Mouse (Mus musculus) limb, embryonic 11.5 days (tissue): ENCODE measurements around the gene Nrip1. TPM values are rescaled to one million over a fixed set of nuclear protein-coding genes. Genes with fewer than 3 reads are reported as not detected.
"Not testable (repeated sequence)": the region's sequence is repeated elsewhere in the genome, so short reads cannot be mapped to it uniquely, and the experiment has no call there.

Source experiments
- ATAC-seq: fragments of 200-750 bp; cut with Nextera tagmentation; 2 replicates; pipeline ENCODE4 v1.8.0; 2017; ENCODE audit warnings: low read depth; ENCODE audit not compliant: insufficient number of reproducible peaks, low FRiP score, low TSS enrichment
- DNase-seq: peaks from one replicate; pipeline ENCODE4 v3.0.0-alpha.2; 2015; ENCODE audit warnings: low spot score
- H3K27ac ChIP-seq: fragments of 300-500 bp; sonication (generic); replicated peaks from 2 replicates; pipeline ENCODE4 v1.5.1; 2014; ENCODE audit warnings: low read depth, mild to moderate bottlenecking, low read length
- H3K27me3 ChIP-seq: fragments of 300-500 bp; sonication (generic); 2 replicates; pipeline ENCODE4 v1.6.1; 2014; ENCODE audit warnings: mild to moderate bottlenecking, low read length, mixed read lengths; ENCODE audit not compliant: control insufficient read depth, insufficient read depth
- H3K36me3 ChIP-seq: fragments of 300-500 bp; sonication (generic); 2 replicates; pipeline ENCODE4 v1.6.1; 2014; ENCODE audit warnings: mild to moderate bottlenecking, low read length, moderate library complexity, mixed read lengths; ENCODE audit not compliant: control insufficient read depth, insufficient read depth
- H3K4me1 ChIP-seq: fragments of 300-500 bp; sonication (generic); 2 replicates; pipeline ENCODE4 v1.6.1; 2014; ENCODE audit warnings: low read length, mixed read lengths; ENCODE audit not compliant: control insufficient read depth, insufficient read depth
- H3K4me2 ChIP-seq: fragments of 300-500 bp; sonication (generic); 2 replicates; pipeline ENCODE4 v1.6.1; 2014; ENCODE audit warnings: low read depth, mild to moderate bottlenecking, moderate library complexity; ENCODE audit not compliant: severe bottlenecking
- H3K4me3 ChIP-seq: fragments of 300-500 bp; sonication (generic); 2 replicates; pipeline ENCODE4 v1.5.1; 2014; ENCODE audit warnings: low read depth, low read length
- H3K9ac ChIP-seq: fragments of 300-500 bp; sonication (generic); 2 replicates; pipeline ENCODE4 v1.6.1; 2014; ENCODE audit warnings: mild to moderate bottlenecking, low read length
- H3K9me3 ChIP-seq: fragments of 300-500 bp; sonication (generic); 2 replicates; pipeline ENCODE4 v1.6.1; 2016; ENCODE audit warnings: low read length; ENCODE audit not compliant: control insufficient read depth
- WGBS: fragments of 180-500 bp; shearing (Covaris S2); extraction: QIAGEN DNeasy Blood & Tissue Kit; methylation state at CpG from one replicate; pipeline ENCODE4 v1.1.7; 2014; 5-methylcytosine and 5-hydroxymethylcytosine counted together
- polyA plus RNA-seq: library from polyadenylated mRNA; unstranded; fragments of >200 nt; fragmentation: Nextera tagmentation; extraction: Ambion mirVana; gene quantifications from 2 replicates; pipeline ENCODE4 v1.2.1, GENCODE M21; 2014

Nrip1 gene
- polyA plus RNA-seq, 1 experiment from 2014 or later = 29.1 TPM

GRCm38 (mm10) chr16:76408696-76409354 lies 35.2 kb upstream of the Nrip1 start:
- H3K36me3 ChIP-seq = no peaks in the 10 kb centered on the region
- H3K4me3 ChIP-seq = no peak overlapping the region
- no peaks in the 10 kb centered on the region for H3K4me1 ChIP-seq
- H3K4me2 ChIP-seq = no peak overlapping the region
- H3K27me3 ChIP-seq = no peaks in the 10 kb centered on the region
- 94% methylated on average over 4 of the region's 4 CpGs for WGBS
- DNase-seq = no peak
- no peak overlapping the region for H3K9ac ChIP-seq
- H3K27ac ChIP-seq = no peak overlapping the region
- ATAC-seq = no peak
- no peaks in the 10 kb centered on the region for H3K9me3 ChIP-seq

- DNase-seq (no peak), ATAC-seq (no peak)
- H3K4me3 ChIP-seq = no peak overlapping the region
- H3K4me1 ChIP-seq = no peaks in the 10 kb centered on the region
- H3K4me2 ChIP-seq = no peak overlapping the region
- WGBS = 88% methylated on average over 8 of the region's 8 CpGs
- H3K36me3 ChIP-seq = no peaks in the 10 kb centered on the region
- H3K27me3 ChIP-seq = no peaks in the 10 kb centered on the region
- no peaks in the 10 kb centered on the region for H3K9me3 ChIP-seq
- no peak overlapping the region for H3K9ac ChIP-seq
- H3K27ac ChIP-seq = no peak overlapping the region
Measured at GRCm38 (mm10) chr16:76408241-76408640, 34.6 kb upstream of the Nrip1 start.

DNA sequence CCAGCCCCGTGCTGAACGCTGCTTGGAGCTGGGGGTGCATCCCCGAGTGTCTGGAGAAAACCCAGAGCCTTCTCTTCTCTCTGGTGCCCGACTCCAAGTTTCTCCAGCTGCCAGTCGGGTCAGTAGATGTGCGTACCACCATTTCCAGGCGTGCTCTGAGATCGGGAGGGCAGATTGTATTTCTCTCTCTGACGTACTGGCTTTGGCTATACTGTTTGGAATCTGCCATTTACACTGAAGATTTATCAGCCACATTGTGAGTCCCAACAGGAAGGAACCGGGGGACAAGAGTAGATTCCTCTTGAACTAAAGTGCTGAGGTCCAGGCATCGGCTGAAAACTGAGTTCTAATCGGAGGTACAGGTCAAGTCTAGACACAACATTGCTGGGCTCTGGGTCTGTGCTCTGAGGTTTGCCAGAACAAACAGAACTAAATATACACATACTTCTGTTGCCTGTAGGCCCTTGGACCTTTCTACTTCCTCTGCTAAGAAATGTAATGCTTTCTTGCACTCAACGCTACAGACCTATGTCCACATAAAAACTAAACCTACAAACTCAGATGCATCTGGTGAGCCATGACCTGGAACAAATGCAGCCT lies 33.8 kb upstream of the Nrip1 start:
- no peak for ATAC-seq
- Histone ChIP-seq H3K27me3 (no peaks in the 10 kb centered on the region), H3K4me3 (no peak overlapping the region), H3K4me2 (no peak overlapping the region), H3K36me3 (no peaks in the 10 kb centered on the region), H3K9me3 (no peaks in the 10 kb centered on the region), H3K27ac (no peak overlapping the region), H3K4me1 (no peaks in the 10 kb centered on the region), H3K9ac (no peak overlapping the region)
- DNase-seq = no peak
- 77% methylated on average over 13 of the region's 13 CpGs for WGBS

DNA sequence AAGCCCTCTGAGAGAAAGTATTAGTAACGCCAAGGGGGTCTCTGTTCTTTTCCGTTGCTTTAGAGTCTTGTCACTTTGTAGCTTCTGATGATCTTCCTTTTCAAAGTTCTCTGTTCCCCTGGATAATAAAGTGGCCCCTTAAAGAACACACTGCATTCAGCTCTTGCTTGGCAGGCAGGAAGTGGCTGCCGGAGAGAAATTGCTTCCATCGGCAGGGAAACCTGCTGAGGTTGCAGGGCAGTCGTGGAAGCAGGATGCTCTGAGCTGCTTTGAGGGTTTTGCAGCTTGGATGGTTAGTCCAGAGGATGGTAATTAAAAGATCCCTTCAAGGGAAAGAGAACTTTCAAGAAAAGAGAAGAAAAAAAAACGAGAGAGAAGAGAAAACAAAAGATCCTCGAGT lies 33.3 kb upstream of the Nrip1 start:
- H3K9me3 ChIP-seq = no peaks in the 10 kb centered on the region
- WGBS = 39% methylated on average over 7 of the region's 7 CpGs
- ATAC-seq = no peak
- H3K27ac ChIP-seq = no peak overlapping the region
- no peak for DNase-seq
- H3K4me2 ChIP-seq = no peak overlapping the region
- no peak overlapping the region for H3K9ac ChIP-seq
- H3K4me3 ChIP-seq = no peak overlapping the region
- H3K4me1 ChIP-seq = no peaks in the 10 kb centered on the region
- no peaks in the 10 kb centered on the region for H3K36me3 ChIP-seq
- H3K27me3 ChIP-seq = no peaks in the 10 kb centered on the region

DNA sequence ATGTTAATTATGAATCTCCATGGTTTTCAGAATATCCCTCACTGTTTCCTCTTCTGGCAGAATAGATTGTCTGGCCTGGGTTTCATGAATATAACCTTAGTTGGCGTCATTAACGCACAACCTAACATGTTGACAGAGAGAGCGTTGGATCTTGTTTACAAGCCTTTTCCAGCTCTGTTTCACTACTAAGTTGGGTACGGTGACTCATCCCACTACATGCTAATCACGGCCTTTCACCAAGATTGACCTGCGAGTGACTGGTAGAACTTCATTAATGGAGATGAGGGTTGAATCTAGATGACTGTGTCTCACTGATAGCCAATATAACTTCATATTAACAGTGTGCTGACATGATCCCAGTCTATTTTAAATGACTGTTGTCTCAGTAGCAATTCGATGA lies 32.7 kb upstream of the Nrip1 start:
- no peaks in the 10 kb centered on the region for H3K9me3 ChIP-seq
- 91% methylated on average over 7 of the region's 7 CpGs for WGBS
- H3K4me1 ChIP-seq = no peaks in the 10 kb centered on the region

GRCm38 (mm10) chr16:76403305-76403704 lies 29.7 kb upstream of the Nrip1 start:
- H3K27me3 ChIP-seq, H3K36me3 ChIP-seq, H3K4me2 ChIP-seq, H3K27ac ChIP-seq, H3K9me3 ChIP-seq, H3K9ac ChIP-seq, H3K4me1 ChIP-seq, ATAC-seq, DNase-seq, H3K4me3 ChIP-seq: not testable (repeated sequence)
- WGBS = 90% methylated on average over 24 of the region's 24 CpGs

More for the DNA sequence above, 32.7 kb upstream of the Nrip1 start:
- ATAC-seq (no peak), DNase-seq (no peak)
- no peak overlapping the region for H3K4me2 ChIP-seq
- H3K27me3 ChIP-seq = no peaks in the 10 kb centered on the region
- H3K9ac ChIP-seq = no peak overlapping the region
- no peak overlapping the region for H3K27ac ChIP-seq
- no peaks in the 10 kb centered on the region for H3K36me3 ChIP-seq
- no peak overlapping the region for H3K4me3 ChIP-seq

DNA sequence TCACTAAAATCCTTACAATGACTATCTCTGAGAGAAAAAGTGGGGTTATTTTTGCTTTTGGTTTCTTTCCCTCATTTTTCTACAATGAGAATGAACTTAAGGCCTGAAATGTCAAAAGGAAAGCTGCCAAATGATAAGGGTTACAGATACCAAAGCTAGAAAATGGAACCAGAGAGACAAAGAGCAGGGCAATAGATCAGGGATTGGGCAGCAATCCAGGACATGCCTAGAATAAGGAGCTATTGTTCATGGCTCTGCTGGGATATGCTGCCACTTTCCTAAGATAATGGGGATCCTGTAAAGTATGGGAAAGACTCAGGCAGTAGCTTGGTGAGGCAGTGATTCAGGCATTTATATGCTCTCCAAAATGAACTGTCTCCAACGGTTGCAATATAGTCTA lies 22.9 kb upstream of the Nrip1 start:
- Histone ChIP-seq H3K9me3 (no peaks in the 10 kb centered on the region), H3K36me3 (no peaks in the 10 kb centered on the region), H3K9ac (no peak overlapping the region), H3K4me3 (no peak overlapping the region), H3K4me2 (no peak overlapping the region), H3K27ac (no peak overlapping the region), H3K27me3 (no peaks in the 10 kb centered on the region), H3K4me1 (no peaks in the 10 kb centered on the region)
- 90% methylated on average over 1 of the region's 1 CpGs for WGBS
- DNase-seq (no peak), ATAC-seq (no peak)

DNA sequence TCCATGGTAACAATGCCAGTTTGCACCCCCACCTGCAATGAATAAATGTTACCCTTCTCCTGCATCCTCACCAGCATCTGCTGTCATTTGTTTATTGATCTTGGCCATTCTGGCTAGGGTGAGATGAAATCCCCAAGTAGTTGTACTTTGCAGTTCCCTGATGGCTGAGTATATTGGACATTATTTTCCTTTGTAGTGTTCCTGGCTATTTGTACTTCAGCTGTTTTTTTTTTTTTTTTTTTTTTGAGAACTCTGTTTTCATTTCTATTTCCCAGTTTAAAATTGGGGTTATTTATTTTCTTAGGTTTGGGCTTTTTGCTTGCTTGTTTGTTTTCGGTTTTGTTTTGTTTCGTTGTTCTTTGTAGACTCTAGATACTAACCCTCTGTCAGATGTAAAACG lies 19.6 kb upstream of the Nrip1 start:
- Histone ChIP-seq H3K27ac (no peak overlapping the region), H3K9ac (no peak overlapping the region), H3K4me1 (no peaks in the 10 kb centered on the region), H3K4me2 (no peak overlapping the region), H3K36me3 (no peaks in the 10 kb centered on the region), H3K9me3 (no peaks in the 10 kb centered on the region), H3K27me3 (no peaks in the 10 kb centered on the region), H3K4me3 (no peak overlapping the region)
- WGBS = 81% methylated on average over 3 of the region's 3 CpGs
- DNase-seq (no peak), ATAC-seq (no peak)

- 82% methylated on average over 5 of the region's 5 CpGs for WGBS
- H3K4me2 ChIP-seq = no peak overlapping the region
- no peaks in the 10 kb centered on the region for H3K27me3 ChIP-seq
- no peaks in the 10 kb centered on the region for H3K36me3 ChIP-seq
- peak; percentile 12 for DNase-seq
- no peak overlapping the region for H3K9ac ChIP-seq
- no peaks in the 10 kb centered on the region for H3K4me1 ChIP-seq
- ATAC-seq = no peak
- no peaks in the 10 kb centered on the region for H3K9me3 ChIP-seq
- H3K4me3 ChIP-seq = no peak overlapping the region
- H3K27ac ChIP-seq = no peak overlapping the region
Measured at GRCm38 (mm10) chr16:76386496-76386895, 12.9 kb upstream of the Nrip1 start.
